Mouse (Mus musculus) G1E (cell line): ENCODE results near the gene Smc3.

Experiments used
- CTCF ChIP-seq: IDR thresholded peaks from 2 replicates; pipeline ENCODE4 v1.5.1; 2012; ENCODE audit warnings: low read depth, low read length, inconsistent platforms, mixed read lengths
- GATA1 ChIP-seq: IDR thresholded peaks from 2 replicates; pipeline ENCODE4 v1.6.1; 2012; ENCODE audit warnings: borderline replicate concordance, low read length, inconsistent platforms, mixed read lengths
- GATA2 ChIP-seq: IDR thresholded peaks from 2 replicates; pipeline ENCODE4 v1.6.1; 2012; ENCODE audit warnings: low read depth, low read length, inconsistent platforms, borderline replicate concordance
- POLR2AphosphoS5 ChIP-seq: IDR thresholded peaks from 2 replicates; pipeline ENCODE4 v1.6.1; 2012; ENCODE audit warnings: low read depth, low read length, inconsistent platforms; ENCODE audit not compliant: insufficient replicate concordance
- TAL1 ChIP-seq: conservative IDR thresholded peaks from 2 replicates; pipeline ENCODE4 v1.6.1; 2012; ENCODE audit warnings: low read depth, low read length, inconsistent platforms, mixed read lengths

DNA sequence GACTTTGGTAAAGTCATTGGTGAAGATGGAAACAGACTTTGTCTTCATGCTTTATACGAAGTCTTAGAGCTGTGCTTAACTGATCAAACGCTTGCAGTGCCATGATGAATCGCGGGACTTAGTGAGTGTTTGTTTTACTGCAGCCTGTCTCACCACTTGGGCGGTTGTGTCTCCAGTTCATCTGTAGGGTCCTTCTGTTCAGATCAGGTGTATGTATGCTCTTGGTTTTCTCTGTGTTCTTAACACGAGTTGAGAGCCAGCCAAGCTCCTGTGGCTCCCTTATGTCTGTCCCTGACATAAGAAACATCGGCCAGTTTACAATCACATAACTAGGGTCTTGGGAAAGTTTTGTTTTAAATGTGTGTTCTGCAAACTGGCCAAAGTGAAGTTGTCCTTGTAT is 79.8 kb downstream of the Smc3 start:
- TF ChIP-seq CTCF (no peak), TAL1 (no peak), GATA1 (no peak), POLR2AphosphoS5 (no peak), GATA2 (no peak)
